1 mouse cellular context compared by ENCODE assay signal in genomic region chr5:76955474-76955873, GRCm38 (mm10).
TF ChIP-seq lines count a peak whose summit lies in the region.

No protein-coding gene starts in this region.

TF ChIP-seq in ES-E14, 5 proteins besides CTCF, POLR2A, EP300 and RAD21:
- TF ChIP-seq HCFC1 (IDR thresholded peaks at IDR 0.05; ENCODE audit: borderline replicate concordance, insufficient read depth, low read length): no peak
- no peak for TF ChIP-seq MAFK (IDR thresholded peaks at IDR 0.05; ENCODE audit: insufficient read depth, low read depth, low read length)
- no peak for TF ChIP-seq ZC3H11A (IDR thresholded peaks at IDR 0.05; ENCODE audit: borderline replicate concordance, low read depth, low read length)
- no peak for TF ChIP-seq ZNF384 (IDR thresholded peaks at IDR 0.05; ENCODE audit: low read depth, low read length)
- TF ChIP-seq CHD2 (IDR thresholded peaks at IDR 0.05; ENCODE audit: low read depth, low read length): no peak
